Mouse (Mus musculus) spleen, adult 10 weeks (tissue): ENCODE measurements around the gene E2f3. TPM values are rescaled to one million over a fixed set of nuclear protein-coding genes. Genes with fewer than 3 reads are reported as not detected.

Source experiments
- polyA plus RNA-seq: library from polyadenylated mRNA; stranded (reverse); fragments of 350-450 nt; fragmentation: Illumina TruSeq; extraction: RNeasy Lipid Tissue Mini Kit (QIAGEN cat#74804); gene quantifications from one replicate; pipeline ENCODE4 v1.2.3, GENCODE M21; 2015; ENCODE audit warnings: low replicate concordance; ENCODE audit not compliant: insufficient read depth

The E2f3 gene
- polyA plus RNA-seq: 12.6 TPM

DNA sequence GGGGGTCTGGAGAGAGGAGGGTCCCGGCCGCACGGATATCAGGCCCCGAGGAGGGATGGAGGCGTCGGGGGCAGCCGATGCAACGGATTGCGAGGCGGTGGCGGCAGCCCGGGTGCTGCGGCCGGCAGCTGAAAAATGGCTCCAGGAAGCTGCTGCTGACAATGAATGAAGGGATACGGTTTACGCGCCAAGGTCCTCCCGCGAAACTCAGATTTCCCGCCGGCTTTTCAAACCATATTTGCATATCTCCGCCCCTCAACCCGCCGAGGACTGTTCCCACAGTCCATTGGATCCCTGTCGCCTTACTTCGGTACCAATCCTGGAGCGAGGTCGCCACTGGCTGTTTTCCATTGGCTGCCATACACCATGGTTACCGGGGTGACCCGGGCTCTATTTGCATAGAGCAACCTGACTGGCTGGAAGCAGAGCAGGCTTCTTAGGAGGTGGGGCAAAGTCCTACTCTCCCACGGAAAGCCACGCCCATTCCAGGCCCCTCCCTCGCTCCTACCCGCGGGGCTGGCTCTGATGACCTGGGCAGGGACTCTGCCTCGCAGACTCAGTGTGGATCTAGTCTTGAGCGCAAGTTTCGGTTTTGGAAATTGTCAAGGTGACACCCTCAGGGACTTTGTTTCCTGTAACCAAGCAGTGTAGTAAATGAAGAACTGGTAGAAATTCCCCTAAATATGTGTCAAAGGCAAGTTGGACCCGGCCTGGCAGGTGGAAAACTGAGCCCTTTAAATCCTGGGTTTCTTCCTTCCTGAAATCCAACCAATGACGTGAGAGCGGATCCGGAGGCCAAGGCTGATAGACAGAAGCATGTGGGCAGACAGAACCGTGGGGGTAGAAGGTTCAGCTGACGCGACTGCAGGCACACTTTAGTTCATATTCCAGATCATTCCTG, at the start of gene E2f3:
Gene E2f3, minus strand, starts transcription at position 209 of the 901 bp plus-strand sequence.

Other genes with a start within 250 kb of the E2f3 start
- 17.9 TPM for gene Cdkal1, start 130.4 kb downstream of the E2f3 start, polyA plus RNA-seq
- gene Mboat1, start 150.4 kb upstream of the E2f3 start, polyA plus RNA-seq: 8.0 TPM